Mouse (Mus musculus) E14TG2a.4 (cell line): Measurements from ENCODE around the gene Iqschfp.

Experiments used
- CTCF ChIP-seq: conservative IDR thresholded peaks from 2 replicates; pipeline ENCODE4 v1.5.1; 2014; ENCODE audit warnings: low read length
- POU5F1 ChIP-seq: IDR thresholded peaks from 2 replicates; pipeline ENCODE4 v1.6.1; 2014; ENCODE audit warnings: low read length, borderline replicate concordance

- no peak for TF ChIP-seq CTCF
- TF ChIP-seq POU5F1, result no peak
Observed at GRCm38 (mm10) chr3:67935829-67936228, 43.8 kb downstream of the Iqschfp start.
